Mouse (Mus musculus): ENCODE data around the gene Hmga2.

The Hmga2 gene

GRCm38 (mm10) chr10:120424015-120424414 lies 52.3 kb downstream of the Hmga2 start:
- no peak for DNase-seq (ENCODE audit: low read depth)

GRCm38 (mm10) chr10:120423256-120423655 lies 53.0 kb downstream of the Hmga2 start:
- no peak for DNase-seq (ENCODE audit: low read depth)

GRCm38 (mm10) chr10:120422820-120423219 lies 53.4 kb downstream of the Hmga2 start:
- no peak for DNase-seq (ENCODE audit: low read depth)

- no peak for DNase-seq (ENCODE audit: low read depth)
Measured at GRCm38 (mm10) chr10:120422050-120422449, 54.2 kb downstream of the Hmga2 start.

GRCm38 (mm10) chr10:120420971-120421629 lies 55.2 kb downstream of the Hmga2 start:
- DNase-seq (ENCODE audit: low read depth): no peak

- DNase-seq (ENCODE audit: low read depth): no peak
Measured at GRCm38 (mm10) chr10:120418738-120419523, 57.3 kb downstream of the Hmga2 start.

- DNase-seq (ENCODE audit: low read depth): no peak
Measured at GRCm38 (mm10) chr10:120418211-120418610, 58.1 kb downstream of the Hmga2 start.

- DNase-seq (ENCODE audit: low read depth): no peak
Measured at GRCm38 (mm10) chr10:120417488-120418118, 58.7 kb downstream of the Hmga2 start.

- no peak for DNase-seq (ENCODE audit: low read depth)
Measured at GRCm38 (mm10) chr10:120417116-120417487, 59.2 kb downstream of the Hmga2 start.

GRCm38 (mm10) chr10:120416628-120417027 lies 59.6 kb downstream of the Hmga2 start:
- DNase-seq (ENCODE audit: low read depth): no peak

GRCm38 (mm10) chr10:120412215-120412614 lies 64.1 kb downstream of the Hmga2 start:
- no peak for DNase-seq (ENCODE audit: low read depth)

GRCm38 (mm10) chr10:120410958-120411357 lies 65.3 kb downstream of the Hmga2 start:
- DNase-seq (ENCODE audit: low read depth): no peak

- DNase-seq (ENCODE audit: low read depth): no peak
Measured at GRCm38 (mm10) chr10:120409131-120409530, 67.1 kb downstream of the Hmga2 start.

GRCm38 (mm10) chr10:120407230-120407629 lies 69.0 kb downstream of the Hmga2 start:
- DNase-seq (ENCODE audit: low read depth): no peak

GRCm38 (mm10) chr10:120406038-120406437 lies 70.2 kb downstream of the Hmga2 start:
- DNase-seq (ENCODE audit: low read depth): no peak

GRCm38 (mm10) chr10:120405322-120405721 lies 70.9 kb downstream of the Hmga2 start:
- DNase-seq (ENCODE audit: low read depth): no peak

- no peak for DNase-seq (ENCODE audit: low read depth)
Measured at GRCm38 (mm10) chr10:120402966-120403365, 73.3 kb downstream of the Hmga2 start.

- DNase-seq (ENCODE audit: low read depth): no peak
Measured at GRCm38 (mm10) chr10:120401787-120402186, 74.5 kb downstream of the Hmga2 start.

- no peak for DNase-seq (ENCODE audit: low read depth)
Measured at GRCm38 (mm10) chr10:120399846-120400510, 76.3 kb downstream of the Hmga2 start.

- DNase-seq (ENCODE audit: low read depth): no peak
Measured at GRCm38 (mm10) chr10:120398745-120399144, 77.5 kb downstream of the Hmga2 start.

- no peak for DNase-seq (ENCODE audit: low read depth)
Measured at GRCm38 (mm10) chr10:120397211-120397631, 79.0 kb downstream of the Hmga2 start.

- no peak for DNase-seq (ENCODE audit: low read depth)
Measured at GRCm38 (mm10) chr10:120395550-120395949, 80.7 kb downstream of the Hmga2 start.

Data from c-Kit-positive CD71-negative TER-119-negative erythroid progenitor cells, embryonic 14.5 days (primary cell).